Mouse (Mus musculus): ENCODE results near the gene Psmb5. TPM values are rescaled to one million over a fixed set of nuclear protein-coding genes. Genes with fewer than 3 reads are reported as not detected.

The Psmb5 gene
- polyA plus RNA-seq, 1 experiment, result not detected

DNA sequence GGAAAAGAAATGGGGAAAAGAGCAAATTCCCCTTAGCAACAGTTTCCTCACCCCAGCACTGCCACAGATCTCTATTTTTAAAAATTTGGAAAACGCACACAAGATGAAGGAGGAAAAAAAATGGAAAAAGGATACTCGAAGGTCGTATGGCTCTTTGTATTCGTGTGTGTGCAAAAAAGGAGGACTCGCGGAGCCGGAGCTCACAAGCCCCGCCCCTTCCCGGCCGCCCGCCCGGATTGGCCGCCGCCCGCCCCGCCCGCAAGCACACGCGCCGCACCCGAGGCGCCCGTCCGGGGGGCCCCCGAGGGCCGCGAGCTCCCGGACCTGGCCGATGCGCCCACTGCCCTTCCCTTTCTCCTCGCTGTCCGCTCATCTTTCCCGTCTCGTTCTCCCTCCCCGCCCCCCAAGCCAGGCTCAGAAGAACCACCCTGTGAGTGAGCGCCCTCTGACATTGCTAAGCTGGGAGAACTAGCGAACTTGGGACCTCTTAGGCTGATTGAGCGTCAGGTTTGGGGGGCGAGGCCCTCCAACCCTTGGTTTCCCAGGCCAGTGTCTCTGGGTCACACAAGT lies 12.0 kb downstream of the Psmb5 start, which contains the start of gene 4931414P19Rik:
4931414P19Rik (minus strand) TSS at position 242 of the 570 bp plus-strand sequence.
- peak within 1 kb of the TSS; percentile 87 for H3K27ac ChIP-seq (ENCODE audit: insufficient read depth, low read depth, low read length)
- H3K4me1 ChIP-seq (ENCODE audit: control insufficient read depth, insufficient read depth, low read length), result peaks cover 8% of the 10 kb centered on the region
- TF ChIP-seq POLR2A (IDR thresholded peaks at IDR 0.05; ENCODE audit: insufficient read depth, low read depth, low read length) (peak; percentile 44; the same call in 1 of the 2 replicates), CTCF (IDR thresholded peaks at IDR 0.05; ENCODE audit: insufficient read depth, low read depth, low read length) (no peak)
- WGBS, result under 1% methylated on average over 39 of the region's 39 CpGs
- peak within 1 kb of the TSS; percentile 57 for H3K4me3 ChIP-seq (ENCODE audit: insufficient read depth, low read depth, low read length)

DNA sequence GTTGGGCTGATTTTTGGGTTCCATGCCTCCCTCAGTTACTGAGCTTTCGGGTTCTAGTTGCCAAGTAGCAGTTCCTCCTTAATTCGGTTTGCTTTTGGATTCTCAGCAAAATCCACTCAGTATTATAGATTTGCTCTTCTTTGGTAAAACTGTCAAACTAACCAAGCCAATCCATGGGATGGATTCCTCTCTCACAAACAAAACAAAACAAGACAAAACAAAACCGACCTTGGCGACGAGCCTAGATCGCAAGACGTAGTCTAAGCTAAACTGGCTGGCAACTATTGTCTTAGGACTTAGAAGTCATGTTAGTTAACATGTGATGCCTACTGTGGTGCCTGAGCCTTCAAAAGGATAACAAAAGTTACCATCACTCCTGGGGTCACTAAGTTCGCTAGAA lies 14.1 kb downstream of the Psmb5 start:
- Histone ChIP-seq H3K27ac (ENCODE audit: insufficient read depth, low read depth, low read length) (peak overlapping the region; percentile 94), H3K4me1 (ENCODE audit: control insufficient read depth, insufficient read depth, low read length) (peaks cover 5% of the 10 kb centered on the region; the same call in 1 of the 2 replicates), H3K4me3 (ENCODE audit: insufficient read depth, low read depth, low read length) (peak overlapping the region; percentile 65)
- WGBS, result 73% methylated on average over 8 of the region's 8 CpGs
- TF ChIP-seq CTCF (IDR thresholded peaks at IDR 0.05; ENCODE audit: insufficient read depth, low read depth, low read length), result no peak
- no peak for TF ChIP-seq POLR2A (IDR thresholded peaks at IDR 0.05; ENCODE audit: insufficient read depth, low read depth, low read length)

DNA sequence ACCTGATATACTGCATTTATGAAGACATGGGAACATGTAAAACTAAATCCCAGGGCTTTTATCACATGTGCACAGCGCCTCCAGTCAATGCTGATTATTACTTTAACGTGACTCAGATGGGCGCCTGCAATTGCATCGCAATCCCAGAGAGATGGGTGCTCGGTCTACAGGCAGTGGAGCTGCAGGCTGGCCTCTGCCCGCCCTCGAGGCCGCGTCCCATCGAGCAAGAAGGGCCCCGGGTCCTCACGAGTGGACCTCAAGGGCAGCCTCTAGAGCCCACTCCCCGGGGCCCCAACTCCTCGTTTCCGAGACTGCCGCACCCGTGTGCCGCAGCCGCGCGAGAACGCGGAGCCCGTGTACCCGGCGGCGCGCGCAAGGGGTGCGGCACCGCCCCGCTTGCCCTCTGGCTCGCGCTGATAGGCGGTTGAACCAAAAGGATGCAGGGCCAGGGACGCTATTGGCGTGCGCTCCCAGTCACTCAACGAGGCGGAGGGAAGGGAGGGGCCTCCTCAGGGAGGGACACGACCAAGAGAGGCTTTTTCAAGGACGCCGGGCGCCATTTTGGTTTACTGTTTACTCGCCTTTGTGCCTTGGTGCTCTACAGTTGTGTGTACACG lies 14.7 kb downstream of the Psmb5 start:
- Histone ChIP-seq H3K27ac (ENCODE audit: insufficient read depth, low read depth, low read length) (peak overlapping the region; percentile 94), H3K4me3 (ENCODE audit: insufficient read depth, low read depth, low read length) (peak overlapping the region; percentile 65), H3K4me1 (ENCODE audit: control insufficient read depth, insufficient read depth, low read length) (peaks cover 5% of the 10 kb centered on the region; the same call in 1 of the 2 replicates)
- under 1% methylated on average over 46 of the region's 46 CpGs for WGBS
- peak; percentile 97 for TF ChIP-seq POLR2A (IDR thresholded peaks at IDR 0.05; ENCODE audit: insufficient read depth, low read depth, low read length)
- TF ChIP-seq CTCF (IDR thresholded peaks at IDR 0.05; ENCODE audit: insufficient read depth, low read depth, low read length), result no peak

DNA sequence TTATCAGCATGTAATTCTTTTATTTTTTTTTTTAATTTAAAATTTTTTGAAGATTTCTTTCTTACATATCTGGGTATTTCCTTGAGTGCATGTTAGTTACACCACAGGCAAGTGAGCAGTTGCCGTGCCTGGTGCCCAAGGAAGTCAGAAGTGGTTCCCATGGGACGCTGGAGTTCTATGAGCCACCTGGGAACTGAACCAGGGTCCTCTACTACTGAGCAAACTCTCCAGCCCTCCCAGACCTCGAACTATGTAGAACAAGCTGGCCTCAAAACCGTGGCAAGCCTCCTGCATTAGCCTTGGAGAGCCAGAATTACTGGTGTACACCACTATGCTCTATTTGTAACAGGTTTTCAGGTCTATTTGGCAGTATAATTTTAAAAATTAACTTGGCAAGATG lies 15.2 kb downstream of the Psmb5 start:
- no peak overlapping the region for H3K4me3 ChIP-seq (ENCODE audit: insufficient read depth, low read depth, low read length)
- peaks cover 5% of the 10 kb centered on the region; the same call in 1 of the 2 replicates for H3K4me1 ChIP-seq (ENCODE audit: control insufficient read depth, insufficient read depth, low read length)
- WGBS, result 35% methylated on average over 4 of the region's 4 CpGs
- peak overlapping the region; percentile 94; the same call in 1 of the 2 replicates for H3K27ac ChIP-seq (ENCODE audit: insufficient read depth, low read depth, low read length)
- TF ChIP-seq CTCF (IDR thresholded peaks at IDR 0.05; ENCODE audit: insufficient read depth, low read depth, low read length) (no peak), POLR2A (IDR thresholded peaks at IDR 0.05; ENCODE audit: insufficient read depth, low read depth, low read length) (no peak)

DNA sequence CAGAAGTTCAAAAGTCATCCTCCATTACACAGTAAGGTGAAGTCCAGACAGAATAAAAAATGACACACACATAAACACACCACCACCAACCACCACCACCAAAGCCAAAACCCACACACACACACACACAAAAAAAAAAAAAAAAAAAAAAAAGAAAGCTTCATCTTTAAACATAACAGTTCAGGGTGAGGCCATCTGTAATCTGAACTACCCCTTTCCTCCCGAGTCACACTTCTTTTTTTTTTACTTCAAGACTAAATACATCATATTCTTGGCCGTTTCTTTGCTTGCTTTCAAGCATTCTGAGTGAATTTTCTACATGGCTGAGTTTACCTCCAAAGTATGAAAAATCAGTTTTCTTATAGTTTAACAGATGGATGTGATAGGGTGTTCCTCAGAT lies 16.2 kb downstream of the Psmb5 start:
- peaks cover 5% of the 10 kb centered on the region; the same call in 1 of the 2 replicates for H3K4me1 ChIP-seq (ENCODE audit: control insufficient read depth, insufficient read depth, low read length)
- 89% methylated on average over 2 of the region's 2 CpGs for WGBS
- TF ChIP-seq POLR2A (IDR thresholded peaks at IDR 0.05; ENCODE audit: insufficient read depth, low read depth, low read length) (no peak), CTCF (IDR thresholded peaks at IDR 0.05; ENCODE audit: insufficient read depth, low read depth, low read length) (no peak)

DNA sequence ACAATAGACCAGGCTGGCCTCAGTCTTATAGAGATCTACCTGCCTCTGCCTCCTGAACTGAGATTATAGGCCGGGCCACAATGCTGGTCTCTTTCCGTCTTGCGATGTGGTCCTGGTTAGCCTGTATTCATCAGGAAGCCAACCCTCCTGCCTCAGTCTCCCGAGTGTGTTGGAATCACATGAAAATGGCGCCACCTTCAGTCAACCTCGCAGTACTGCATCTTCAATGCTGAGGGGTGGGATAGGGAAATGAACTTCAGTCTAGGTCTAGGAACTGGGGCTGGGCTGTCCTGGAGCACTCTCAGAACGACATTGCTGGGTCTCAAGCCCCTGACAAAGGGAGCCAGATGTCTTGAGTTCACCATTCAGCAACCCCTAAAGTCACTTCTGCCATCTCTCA lies 20.7 kb downstream of the Psmb5 start:
- H3K27ac ChIP-seq (ENCODE audit: insufficient read depth, low read depth, low read length), result no peak overlapping the region
- no peak overlapping the region for H3K4me3 ChIP-seq (ENCODE audit: insufficient read depth, low read depth, low read length)
- 83% methylated on average over 7 of the region's 7 CpGs for WGBS
- no peak for TF ChIP-seq POLR2A (IDR thresholded peaks at IDR 0.05; ENCODE audit: insufficient read depth, low read depth, low read length)
- 0 out of 2 replicates have a peak, but pooled peaks have one; percentile 10 for TF ChIP-seq CTCF (IDR thresholded peaks at IDR 0.05; ENCODE audit: insufficient read depth, low read depth, low read length)
- peaks cover 13% of the 10 kb centered on the region for H3K4me1 ChIP-seq (ENCODE audit: control insufficient read depth, insufficient read depth, low read length)

More for the DNA sequence above, 16.2 kb downstream of the Psmb5 start:
- no peak overlapping the region for H3K4me3 ChIP-seq (ENCODE audit: insufficient read depth, low read depth, low read length)
- no peak overlapping the region for H3K27ac ChIP-seq (ENCODE audit: insufficient read depth, low read depth, low read length)

DNA sequence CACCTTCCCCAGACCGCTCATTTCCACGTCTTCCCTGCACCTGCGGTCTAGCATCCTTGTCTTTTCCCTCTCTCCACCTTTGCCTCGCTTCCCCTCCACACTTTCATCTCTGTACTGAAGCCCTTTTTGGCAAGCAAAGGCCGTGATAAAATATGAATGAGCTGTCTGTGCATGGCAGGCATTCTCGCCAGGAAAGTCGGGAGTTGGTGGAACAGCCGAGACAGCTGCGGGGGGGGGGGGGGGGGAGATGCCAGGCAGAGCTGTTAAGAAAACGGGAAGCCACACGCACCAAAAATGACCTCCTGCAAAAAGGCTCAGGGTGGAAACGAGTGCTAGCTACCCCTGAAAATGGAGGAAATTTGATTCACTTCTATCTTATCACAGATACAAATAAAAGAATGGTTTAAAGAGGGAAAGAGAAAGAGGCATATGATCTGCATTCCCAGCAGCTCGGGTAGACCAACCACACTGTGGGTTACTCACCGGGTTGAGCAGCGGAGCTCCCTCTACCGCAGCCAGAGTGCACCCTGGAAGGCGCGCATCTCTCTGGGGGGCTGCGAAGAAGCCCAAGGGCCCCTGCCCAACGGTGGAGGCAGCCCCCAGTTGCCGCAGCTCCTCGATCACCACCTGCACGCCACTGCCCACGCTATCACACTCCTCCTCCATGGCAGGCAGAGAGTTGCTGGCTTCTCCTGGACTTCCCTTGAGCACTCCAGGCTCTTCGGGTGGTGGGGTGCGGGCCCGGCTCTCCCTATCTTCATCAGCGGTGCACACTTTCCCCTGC lies 23.0 kb downstream of the Psmb5 start:
- Histone ChIP-seq H3K4me1 (ENCODE audit: control insufficient read depth, insufficient read depth, low read length) (peaks cover 13% of the 10 kb centered on the region), H3K27ac (ENCODE audit: insufficient read depth, low read depth, low read length) (peak overlapping the region; percentile 7; the same call in 1 of the 2 replicates), H3K4me3 (ENCODE audit: insufficient read depth, low read depth, low read length) (peak overlapping the region; percentile 6)
- TF ChIP-seq CTCF (IDR thresholded peaks at IDR 0.05; ENCODE audit: insufficient read depth, low read depth, low read length), result no peak
- no peak for TF ChIP-seq POLR2A (IDR thresholded peaks at IDR 0.05; ENCODE audit: insufficient read depth, low read depth, low read length)
- WGBS, result 48% methylated on average over 28 of the region's 28 CpGs

DNA sequence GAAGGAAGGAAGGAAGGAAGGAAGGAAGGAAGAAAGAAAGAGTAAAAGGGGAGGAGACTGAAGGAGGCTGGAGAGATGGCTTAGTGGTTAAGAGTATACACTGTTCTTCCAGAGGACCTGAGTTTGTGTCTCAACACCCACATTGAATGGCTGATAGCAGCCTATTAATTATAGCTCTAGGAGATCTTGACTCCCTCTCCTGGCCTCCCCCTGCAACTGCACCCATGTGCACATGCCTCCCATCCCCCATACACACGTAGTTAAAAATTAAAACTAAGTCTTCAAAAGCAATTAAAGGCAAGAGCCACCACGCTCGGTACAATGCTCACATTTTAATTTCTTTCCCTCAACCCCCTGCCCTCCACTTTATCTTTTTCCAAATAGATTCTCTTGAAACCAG lies 23.8 kb downstream of the Psmb5 start:
- WGBS, result 82% methylated on average over 3 of the region's 3 CpGs
- Histone ChIP-seq H3K4me3 (ENCODE audit: insufficient read depth, low read depth, low read length) (no peak overlapping the region), H3K4me1 (ENCODE audit: control insufficient read depth, insufficient read depth, low read length) (peaks cover 13% of the 10 kb centered on the region), H3K27ac (ENCODE audit: insufficient read depth, low read depth, low read length) (no peak overlapping the region)
- TF ChIP-seq POLR2A (IDR thresholded peaks at IDR 0.05; ENCODE audit: insufficient read depth, low read depth, low read length) (no peak), CTCF (IDR thresholded peaks at IDR 0.05; ENCODE audit: insufficient read depth, low read depth, low read length) (no peak)

All from olfactory bulb, adult 2 months (tissue).